ENCODE assay signal across 9 mouse cellular contexts in genomic region chr2:156780752-156781151, GRCm38 (mm10). TPM values are rescaled to one million over a fixed set of nuclear protein-coding genes. Genes with fewer than 3 reads are reported as not detected.
DNase-seq lines count a peak whose midpoint lies in the region; ATAC-seq and TF ChIP-seq lines count a peak whose summit lies in the region.
"Had no signal": no experiment of that assay in that cellular context is flagged by ENCODE, and none has a peak within 500 bp of the region (broad histone marks: within the 10 kb centered on the region; RNA-seq: fewer than 3 reads in every experiment).

No protein-coding gene starts in this region.

- H3K4me1 ChIP-seq in heart, embryonic 11.5 days (ENCODE audit: control insufficient read depth, insufficient read depth, low read length), result peaks cover 69% of the 10 kb centered on the region
- H3K4me1 ChIP-seq in testis, adult 2 months (ENCODE audit: control insufficient read depth, insufficient read depth, low read length), result peaks cover 16% of the 10 kb centered on the region
- H3K4me1 ChIP-seq in limb, embryonic 15.5 days, result peaks cover 24% of the 10 kb centered on the region

- peak overlapping the region; percentile 38 for H3K4me2 ChIP-seq in heart, embryonic 11.5 days
- H3K4me2 ChIP-seq in limb, embryonic 15.5 days, result no peak overlapping the region

- H3K9ac ChIP-seq in heart, embryonic 11.5 days (ENCODE audit: low read depth, low read length), result no peak overlapping the region
- H3K9ac ChIP-seq in limb, embryonic 15.5 days, result no peak overlapping the region

- no peak for TF ChIP-seq CTCF in testis, adult 2 months (IDR thresholded peaks at IDR 0.05; ENCODE audit: control insufficient read depth, insufficient read depth, insufficient replicate concordance, low read depth, low read length)

- peak overlapping the region; percentile 12; the same call in 1 of the 2 replicates for H3K4me3 ChIP-seq in heart, embryonic 11.5 days (ENCODE audit: low read depth, low read length)
- peak overlapping the region; percentile 12 for H3K4me3 ChIP-seq in testis, adult 2 months (ENCODE audit: control insufficient read depth, low read depth, low read length)
- H3K4me3 ChIP-seq in limb, embryonic 15.5 days, result no peak overlapping the region

- ATAC-seq in heart, embryonic 11.5 days (replicated peaks; ENCODE audit: insufficient number of reproducible peaks, low FRiP score, low TSS enrichment), result no peak
- peak; percentile 15; the same call in 1 of the 2 replicates for ATAC-seq in limb, embryonic 15.5 days (ENCODE audit: insufficient number of reproducible peaks, low FRiP score, low TSS enrichment, low read depth)
- no peak for ATAC-seq in megakaryocyte-erythroid progenitor cell, adult 5-6 weeks (replicated peaks; ENCODE audit: low FRiP score, low TSS enrichment, poor library complexity, severe bottlenecking)

- no peak for DNase-seq in heart, adult 9 months (ENCODE audit: low spot score in 2 of 2)
- no peak for DNase-seq in testis, postnatal 14 days (ENCODE audit: low spot score)
- DNase-seq in urinary bladder, adult 2 months (ENCODE audit: low spot score), result no peak
- DNase-seq in right cerebral cortex, postnatal 10 days (ENCODE audit: low spot score in 2 of 2), result no peak
- DNase-seq: cerebellum, adult 11 months had no signal

- H3K27me3 ChIP-seq in heart, embryonic 11.5 days (ENCODE audit: control insufficient read depth, insufficient read depth, low read length), result peaks cover 3% of the 10 kb centered on the region; the same call in 1 of the 2 replicates
- H3K27me3 ChIP-seq in testis, adult 2 months (ENCODE audit: control insufficient read depth, insufficient read depth, low read length), result no peaks in the 10 kb centered on the region
- no peaks in the 10 kb centered on the region for H3K27me3 ChIP-seq in limb, embryonic 15.5 days

- no peak for TF ChIP-seq POLR2A in testis, adult 2 months (IDR thresholded peaks at IDR 0.05; ENCODE audit: control insufficient read depth, low read depth, low read length)

- peaks cover 5% of the 10 kb centered on the region for H3K36me3 ChIP-seq in heart, embryonic 11.5 days (ENCODE audit: control insufficient read depth, insufficient read depth, low read length)
- no peaks in the 10 kb centered on the region for H3K36me3 ChIP-seq in testis, adult 2 months (ENCODE audit: control insufficient read depth, insufficient read depth, low read length)
- no peaks in the 10 kb centered on the region for H3K36me3 ChIP-seq in limb, embryonic 15.5 days

- no peaks in the 10 kb centered on the region for H3K9me3 ChIP-seq in heart, embryonic 11.5 days (replicated peaks; ENCODE audit: control insufficient read depth, low read length)
- H3K9me3 ChIP-seq in limb, embryonic 15.5 days, result no peaks in the 10 kb centered on the region

- WGBS in heart, embryonic 11.5 days (ENCODE audit: insufficient replicate concordance), result 22% methylated on average over 17 of the region's 17 CpGs
- WGBS in limb, embryonic 15.5 days, result 26% methylated on average over 17 of the region's 17 CpGs

- peak overlapping the region; percentile 75 for H3K27ac ChIP-seq in heart, embryonic 11.5 days (ENCODE audit: low read depth, low read length)
- peak overlapping the region; percentile 18; the same call in 1 of the 2 replicates for H3K27ac ChIP-seq in testis, adult 2 months (ENCODE audit: control insufficient read depth, insufficient read depth, low read depth, low read length)
- H3K27ac ChIP-seq in limb, embryonic 15.5 days, result no peak overlapping the region

RNA-seq across cellular contexts. Expression of gene Myl9, which starts 5.5 kb away (rescaled TPM):
- polyA plus RNA-seq in heart, embryonic 11.5 days (2014; fragmentation: Nextera tagmentation; extraction: Ambion mirVana), result 2,229 and 2,268 TPM in 2 replicates
- polyA plus RNA-seq in testis, adult 2 months (2012; rRNA removed), result 68.0 and 106 TPM in 2 replicates
- polyA plus RNA-seq in limb, embryonic 15.5 days (2015; fragmentation: Nextera tagmentation; extraction: Ambion mirVana), result 219 and 273 TPM in 2 replicates
- 4,146 and 6,672 TPM in 2 replicates for polyA plus RNA-seq in urinary bladder, adult 2 months (2012; rRNA removed)
- total RNA-seq in megakaryocyte-erythroid progenitor cell, adult 5-6 weeks (2014; fragmentation: Nextera tagmentation), result not detected in 2 replicates
- not detected in 2 replicates for total RNA-seq in megakaryocyte-erythroid progenitor cell, adult 5-6 weeks (2017)

RNA-seq across cellular contexts. Expression of gene Tgif2, which starts 59.1 kb away (rescaled TPM):
- polyA plus RNA-seq in heart, embryonic 11.5 days (2014; fragmentation: Nextera tagmentation; extraction: Ambion mirVana), result 42.7 and 44.1 TPM in 2 replicates
- polyA plus RNA-seq in testis, adult 2 months (2012; rRNA removed), result 11.0 and 12.7 TPM in 2 replicates
- 49.2 and 52.7 TPM in 2 replicates for polyA plus RNA-seq in limb, embryonic 15.5 days (2015; fragmentation: Nextera tagmentation; extraction: Ambion mirVana)
- 4.6 and 4.8 TPM in 2 replicates for polyA plus RNA-seq in urinary bladder, adult 2 months (2012; rRNA removed)
- total RNA-seq in megakaryocyte-erythroid progenitor cell, adult 5-6 weeks (2014; fragmentation: Nextera tagmentation), result 17.1 and 27.3 TPM in 2 replicates
- 16.3 and 17.5 TPM in 2 replicates for total RNA-seq in megakaryocyte-erythroid progenitor cell, adult 5-6 weeks (2017)
